Mouse (Mus musculus) pancreas, adult 10 weeks (tissue): ENCODE results near the gene Cldn34b2. TPM values are rescaled to one million over a fixed set of nuclear protein-coding genes. Genes with fewer than 3 reads are reported as not detected.

Source experiments
- polyA plus RNA-seq: library from polyadenylated mRNA; stranded (reverse); fragments of 350-450 nt; fragmentation: Illumina TruSeq; extraction: RNeasy Lipid Tissue Mini Kit (QIAGEN cat#74804); gene quantifications from one replicate; pipeline ENCODE4 v1.2.3, GENCODE M21; 2015; ENCODE audit warnings: low read depth, low replicate concordance; ENCODE audit not compliant: insufficient read depth

The Cldn34b2 gene
- polyA plus RNA-seq, result not detected

GRCm38 (mm10) chrX:155128312-155128711, at the start of gene Cldn34b2:
TSS of gene Cldn34b2 (minus strand) at chrX:155128412.

GRCm38 (mm10) chrX:155093566-155093965, 34.6 kb downstream of the Cldn34b2 start, which contains the start of gene Magea2:
TSS of gene Magea2 (minus strand) at chrX:155093666.

GRCm38 (mm10) chrX:155089693-155090092, 38.5 kb downstream of the Cldn34b2 start, which contains the start of gene Magea1:
TSS of gene Magea1 (minus strand) at chrX:155089793.

Other genes with a start within 250 kb of the Cldn34b2 start
- gene Cldn34b1, start 238.1 kb downstream of the Cldn34b2 start, polyA plus RNA-seq, result not detected
- gene Magea6, start 192.4 kb downstream of the Cldn34b2 start, polyA plus RNA-seq, result not detected
- gene Magea3, start 178.9 kb downstream of the Cldn34b2 start, polyA plus RNA-seq, result not detected
- gene Magea8, start 132.6 kb downstream of the Cldn34b2 start, polyA plus RNA-seq, result not detected
- gene Magea5, start 65.3 kb downstream of the Cldn34b2 start, polyA plus RNA-seq, result not detected
- not detected for gene Magea1, start 38.6 kb downstream of the Cldn34b2 start, polyA plus RNA-seq
- not detected for gene Magea2, start 34.7 kb downstream of the Cldn34b2 start, polyA plus RNA-seq
- 53.2 TPM for gene Sat1, start 88.0 kb upstream of the Cldn34b2 start, polyA plus RNA-seq
- gene Acot9, start 134.0 kb upstream of the Cldn34b2 start, polyA plus RNA-seq, result 7.3 TPM
- 87.9 TPM for gene Prdx4, start 212.3 kb upstream of the Cldn34b2 start, polyA plus RNA-seq